Mouse (Mus musculus): ENCODE measurements at regions not wholly inside any gene's neighbourhood (a gene's known extent, or its start where the extent isn't known, plus 50 kb on each side); places are given as distances from the start of the nearest gene placed in this dataset.

- TF ChIP-seq CTCF (IDR thresholded peaks at IDR 0.05) (no peak), POLR2A (IDR thresholded peaks at IDR 0.05; ENCODE audit: insufficient read depth, low read depth, low read length) (no peak), EP300 (IDR thresholded peaks at IDR 0.05; ENCODE audit: insufficient read depth, low read depth, low read length) (no peak)
These were observed 319.9 kb upstream of the Rasgrp1 start for GRCm38 (mm10) chr2:117662653-117663052.
